Mouse (Mus musculus): Measurements from ENCODE around the gene Pafah1b2. TPM values are rescaled to one million over a fixed set of nuclear protein-coding genes. Genes with fewer than 3 reads are reported as not detected.

Pafah1b2 gene
- polyA plus RNA-seq, 1 experiment: 11.0 TPM

GRCm38 (mm10) chr9:46030184-46030583 is 17.7 kb upstream of the Pafah1b2 start:
- H3K27me3 ChIP-seq (ENCODE audit: control insufficient read depth): no peaks in the 10 kb centered on the region
- TF ChIP-seq TAL1 (IDR thresholded peaks at IDR 0.05; ENCODE audit: low read length) (no peak), GATA1 (IDR thresholded peaks at IDR 0.05; ENCODE audit: low read length) (no peak)
- H3K9me3 ChIP-seq (ENCODE audit: control insufficient read depth, low read length): no peaks in the 10 kb centered on the region
- H3K4me1 ChIP-seq (ENCODE audit: control insufficient read depth): peaks cover 2% of the 10 kb centered on the region; the same call in 1 of the 2 replicates
- no peaks in the 10 kb centered on the region; the same call in 1 of the 2 replicates for H3K36me3 ChIP-seq (ENCODE audit: control insufficient read depth)
- no peak overlapping the region for H3K4me3 ChIP-seq (replicated peaks)

GRCm38 (mm10) chr9:46029534-46029933 is 17.0 kb upstream of the Pafah1b2 start:
- Histone ChIP-seq H3K4me1 (ENCODE audit: control insufficient read depth) (peaks cover 2% of the 10 kb centered on the region; the same call in 1 of the 2 replicates), H3K4me3 (replicated peaks) (no peak overlapping the region), H3K36me3 (ENCODE audit: control insufficient read depth) (no peaks in the 10 kb centered on the region; the same call in 1 of the 2 replicates), H3K9me3 (ENCODE audit: control insufficient read depth, low read length) (no peaks in the 10 kb centered on the region), H3K27me3 (ENCODE audit: control insufficient read depth) (no peaks in the 10 kb centered on the region)
- TF ChIP-seq GATA1 (IDR thresholded peaks at IDR 0.05; ENCODE audit: low read length) (no peak), TAL1 (IDR thresholded peaks at IDR 0.05; ENCODE audit: low read length) (no peak)

DNA sequence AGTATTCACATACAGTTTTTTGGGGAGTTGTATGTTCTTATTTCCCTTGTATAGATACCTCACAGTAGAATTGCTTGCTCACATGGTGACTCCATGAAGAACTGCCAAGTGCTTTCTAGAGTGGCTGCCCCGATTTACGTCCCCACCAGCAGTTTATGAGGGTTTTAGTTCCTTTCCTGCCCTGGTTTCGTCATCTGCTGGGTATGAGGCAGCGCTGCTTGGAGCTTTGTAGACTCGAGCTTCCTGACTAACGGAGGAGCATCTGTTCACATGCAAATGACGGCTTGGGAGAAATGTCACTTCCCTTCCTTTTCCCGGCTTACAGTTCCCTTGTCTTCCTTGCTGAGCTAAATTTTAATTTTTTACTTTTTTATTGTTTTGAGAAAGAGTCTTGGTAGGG is 15.5 kb upstream of the Pafah1b2 start:
- Histone ChIP-seq H3K36me3 (ENCODE audit: control insufficient read depth) (no peaks in the 10 kb centered on the region; the same call in 1 of the 2 replicates), H3K27me3 (ENCODE audit: control insufficient read depth) (no peaks in the 10 kb centered on the region), H3K9me3 (ENCODE audit: control insufficient read depth, low read length) (no peaks in the 10 kb centered on the region), H3K4me1 (ENCODE audit: control insufficient read depth) (peaks cover 2% of the 10 kb centered on the region; the same call in 1 of the 2 replicates), H3K4me3 (replicated peaks) (no peak overlapping the region)
- TF ChIP-seq TAL1 (IDR thresholded peaks at IDR 0.05; ENCODE audit: low read length) (no peak), GATA1 (IDR thresholded peaks at IDR 0.05; ENCODE audit: low read length) (no peak)

- TF ChIP-seq TAL1 (IDR thresholded peaks at IDR 0.05; ENCODE audit: low read length) (no peak), GATA1 (IDR thresholded peaks at IDR 0.05; ENCODE audit: low read length) (no peak)
- no peaks in the 10 kb centered on the region for H3K9me3 ChIP-seq (ENCODE audit: control insufficient read depth, low read length)
- peaks cover 2% of the 10 kb centered on the region; the same call in 1 of the 2 replicates for H3K4me1 ChIP-seq (ENCODE audit: control insufficient read depth)
- no peak overlapping the region for H3K4me3 ChIP-seq (replicated peaks)
- no peaks in the 10 kb centered on the region for H3K27me3 ChIP-seq (ENCODE audit: control insufficient read depth)
- H3K36me3 ChIP-seq (ENCODE audit: control insufficient read depth): peaks cover 3% of the 10 kb centered on the region; the same call in 1 of the 2 replicates
Observed at GRCm38 (mm10) chr9:46026058-46026849, 13.8 kb upstream of the Pafah1b2 start.

GRCm38 (mm10) chr9:46023591-46023990 is 11.1 kb upstream of the Pafah1b2 start:
- no peak for TF ChIP-seq GATA1 (IDR thresholded peaks at IDR 0.05; ENCODE audit: low read length)
- TF ChIP-seq TAL1 (IDR thresholded peaks at IDR 0.05; ENCODE audit: low read length): no peak
- Histone ChIP-seq H3K4me3 (replicated peaks) (no peak overlapping the region), H3K9me3 (ENCODE audit: control insufficient read depth, low read length) (no peaks in the 10 kb centered on the region), H3K4me1 (ENCODE audit: control insufficient read depth) (peaks cover 4% of the 10 kb centered on the region; the same call in 1 of the 2 replicates), H3K27me3 (ENCODE audit: control insufficient read depth) (no peaks in the 10 kb centered on the region), H3K36me3 (ENCODE audit: control insufficient read depth) (peaks cover 10% of the 10 kb centered on the region)

DNA sequence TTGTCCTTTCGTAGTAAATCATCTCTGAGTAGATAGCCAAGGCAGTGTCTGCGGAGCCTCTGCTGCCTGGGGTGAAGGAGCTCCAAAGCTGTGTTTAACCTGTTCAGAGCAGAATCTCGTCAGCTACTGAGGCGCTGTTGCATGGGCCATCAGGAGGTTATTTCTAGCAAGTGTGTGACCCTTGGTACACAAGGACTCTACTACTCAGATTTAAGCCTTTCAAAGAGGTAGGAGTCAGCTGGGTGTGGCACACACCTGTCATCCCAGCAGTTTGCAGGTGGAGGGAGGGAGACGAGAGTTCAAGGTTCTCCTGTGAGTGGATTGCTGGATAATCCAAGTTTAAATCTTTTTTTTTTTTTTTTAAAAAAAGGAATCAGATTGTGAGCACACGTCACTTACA is 7.5 kb upstream of the Pafah1b2 start:
- H3K4me3 ChIP-seq (replicated peaks): no peak overlapping the region
- no peaks in the 10 kb centered on the region for H3K9me3 ChIP-seq (ENCODE audit: control insufficient read depth, low read length)
- TF ChIP-seq GATA1 (IDR thresholded peaks at IDR 0.05; ENCODE audit: low read length): no peak
- no peak for TF ChIP-seq TAL1 (IDR thresholded peaks at IDR 0.05; ENCODE audit: low read length)
- H3K36me3 ChIP-seq (ENCODE audit: control insufficient read depth): peaks cover 13% of the 10 kb centered on the region
- H3K4me1 ChIP-seq (ENCODE audit: control insufficient read depth): peaks cover 12% of the 10 kb centered on the region
- H3K27me3 ChIP-seq (ENCODE audit: control insufficient read depth): no peaks in the 10 kb centered on the region

- Histone ChIP-seq H3K9me3 (ENCODE audit: control insufficient read depth, low read length) (no peaks in the 10 kb centered on the region), H3K36me3 (ENCODE audit: control insufficient read depth) (peaks cover 13% of the 10 kb centered on the region), H3K27me3 (ENCODE audit: control insufficient read depth) (no peaks in the 10 kb centered on the region), H3K4me3 (replicated peaks) (no peak overlapping the region), H3K4me1 (ENCODE audit: control insufficient read depth) (peaks cover 28% of the 10 kb centered on the region)
- TF ChIP-seq TAL1 (IDR thresholded peaks at IDR 0.05; ENCODE audit: low read length): no peak
- no peak for TF ChIP-seq GATA1 (IDR thresholded peaks at IDR 0.05; ENCODE audit: low read length)
Observed at GRCm38 (mm10) chr9:46018316-46018715, 5.8 kb upstream of the Pafah1b2 start.

- TF ChIP-seq TAL1 (IDR thresholded peaks at IDR 0.05; ENCODE audit: low read length): no peak
- Histone ChIP-seq H3K4me3 (replicated peaks) (no peak overlapping the region), H3K36me3 (ENCODE audit: control insufficient read depth) (peaks cover 11% of the 10 kb centered on the region), H3K4me1 (ENCODE audit: control insufficient read depth) (peaks cover 44% of the 10 kb centered on the region), H3K27me3 (ENCODE audit: control insufficient read depth) (no peaks in the 10 kb centered on the region), H3K9me3 (ENCODE audit: control insufficient read depth, low read length) (no peaks in the 10 kb centered on the region)
Observed at GRCm38 (mm10) chr9:46016417-46016816, 3.9 kb upstream of the Pafah1b2 start.

- H3K36me3 ChIP-seq (ENCODE audit: control insufficient read depth): peaks cover 6% of the 10 kb centered on the region
- peaks cover 50% of the 10 kb centered on the region for H3K4me1 ChIP-seq (ENCODE audit: control insufficient read depth)
- TF ChIP-seq TAL1 (IDR thresholded peaks at IDR 0.05; ENCODE audit: low read length): no peak
- no peak overlapping the region for H3K4me3 ChIP-seq (replicated peaks)
- H3K9me3 ChIP-seq (ENCODE audit: control insufficient read depth, low read length): no peaks in the 10 kb centered on the region
- H3K27me3 ChIP-seq (ENCODE audit: control insufficient read depth): no peaks in the 10 kb centered on the region
Observed at GRCm38 (mm10) chr9:46015831-46016230, 3.3 kb upstream of the Pafah1b2 start.

Measured in erythroblast, embryonic 14.5 days (primary cell).